Comparison of ENCODE assay signal across 8 mouse cellular contexts in genomic region chr1:38129501-38130267, GRCm38 (mm10). TPM values are rescaled to one million over a fixed set of nuclear protein-coding genes. Genes with fewer than 3 reads are reported as not detected.
DNase-seq lines count a peak whose midpoint lies in the region; ATAC-seq and TF ChIP-seq lines count a peak whose summit lies in the region.

TSS of gene Rev1 (minus strand) at chr1:38129801.

- H3K79me2 ChIP-seq in liver, adult 2 months (ENCODE audit: control insufficient read depth, insufficient read depth, low read length) = peaks cover 20% of the 10 kb centered on the region

- H3K9me3 ChIP-seq in erythroblast, embryonic 14.5 days (ENCODE audit: control insufficient read depth, low read length) = no peaks in the 10 kb centered on the region
- H3K9me3 ChIP-seq in heart, embryonic 12.5 days (replicated peaks) = no peaks in the 10 kb centered on the region
- no peaks in the 10 kb centered on the region for H3K9me3 ChIP-seq in kidney, embryonic 16.5 days (ENCODE audit: low read length)

- H3K4me2 ChIP-seq in heart, embryonic 12.5 days = peak within 1 kb of the TSS; percentile 93
- peak within 1 kb of the TSS; percentile 92 for H3K4me2 ChIP-seq in kidney, embryonic 16.5 days (replicated peaks; ENCODE audit: low read depth, low read length)

- peaks cover 54% of the 10 kb centered on the region for H3K4me1 ChIP-seq in erythroblast, embryonic 14.5 days (ENCODE audit: control insufficient read depth)
- peaks cover 25% of the 10 kb centered on the region for H3K4me1 ChIP-seq in heart, embryonic 12.5 days (replicated peaks)
- peaks cover 23% of the 10 kb centered on the region for H3K4me1 ChIP-seq in kidney, embryonic 16.5 days (ENCODE audit: insufficient read depth, low read length)
- peaks cover 15% of the 10 kb centered on the region for H3K4me1 ChIP-seq in liver, adult 2 months (ENCODE audit: control insufficient read depth, insufficient read depth, low read length)

- peak; percentile 95 for DNase-seq in CD4-positive, CD25-positive, alpha-beta regulatory T cell, adult 2 months (ENCODE audit: low read depth, low spot score)
- peak; percentile 84 for DNase-seq in brain, embryonic 18.5 days (ENCODE audit: low read depth, low spot score)
- peak; percentile 70 for DNase-seq in liver, adult 2 months (ENCODE audit: extremely low read depth, low read depth, low spot score)
- DNase-seq in spleen, postnatal 36 days (ENCODE audit: low spot score in 2 of 2) = peak; percentile 90 to 92

- H3K9ac ChIP-seq in heart, embryonic 12.5 days = peak within 1 kb of the TSS; percentile 94
- H3K9ac ChIP-seq in kidney, embryonic 16.5 days (replicated peaks; ENCODE audit: low read length) = peak within 1 kb of the TSS; percentile 90
- H3K9ac ChIP-seq in liver, adult 2 months (ENCODE audit: low read depth, low read length) = peak within 1 kb of the TSS; percentile 100

- under 1% methylated on average over 98 of the region's 122 CpGs for WGBS in heart, embryonic 12.5 days
- WGBS in kidney, embryonic 16.5 days = 0% methylated on average over 43 of the region's 122 CpGs
- WGBS in liver, adult 2 months = under 1% methylated on average over 113 of the region's 122 CpGs

- no peaks in the 10 kb centered on the region for H3K27me3 ChIP-seq in erythroblast, embryonic 14.5 days (ENCODE audit: control insufficient read depth)
- no peaks in the 10 kb centered on the region for H3K27me3 ChIP-seq in heart, embryonic 12.5 days (replicated peaks)
- H3K27me3 ChIP-seq in kidney, embryonic 16.5 days (ENCODE audit: insufficient read depth, low read length) = no peaks in the 10 kb centered on the region
- no peaks in the 10 kb centered on the region for H3K27me3 ChIP-seq in liver, adult 2 months (ENCODE audit: control insufficient read depth, insufficient read depth, low read length)

- H3K36me3 ChIP-seq in erythroblast, embryonic 14.5 days (ENCODE audit: control insufficient read depth) = peaks cover 14% of the 10 kb centered on the region
- no peaks in the 10 kb centered on the region for H3K36me3 ChIP-seq in heart, embryonic 12.5 days
- H3K36me3 ChIP-seq in kidney, embryonic 16.5 days (ENCODE audit: insufficient read depth, low read length) = no peaks in the 10 kb centered on the region
- no peaks in the 10 kb centered on the region for H3K36me3 ChIP-seq in liver, adult 2 months (ENCODE audit: control insufficient read depth, insufficient read depth, low read length)

- ATAC-seq in heart, embryonic 12.5 days (ENCODE audit: insufficient number of reproducible peaks, low FRiP score) = peak; percentile 96
- peak; percentile 97 for ATAC-seq in kidney, embryonic 16.5 days (ENCODE audit: low FRiP score, low TSS enrichment)
- ATAC-seq in monocyte, adult 5-6 weeks (replicated peaks; ENCODE audit: insufficient number of reproducible peaks, low FRiP score, low TSS enrichment, poor library complexity, severe bottlenecking) = peak; percentile 73

- H3K4me3 ChIP-seq in erythroblast, embryonic 14.5 days (replicated peaks) = peak within 1 kb of the TSS; percentile 94
- peak within 1 kb of the TSS; percentile 87 for H3K4me3 ChIP-seq in heart, embryonic 12.5 days
- H3K4me3 ChIP-seq in kidney, embryonic 16.5 days (ENCODE audit: low read length) = peak within 1 kb of the TSS; percentile 83
- H3K4me3 ChIP-seq in liver, adult 2 months (ENCODE audit: insufficient read depth, low read depth, low read length) = peak within 1 kb of the TSS; percentile 99

- peak; percentile 93 for TF ChIP-seq CTCF in liver, adult 2 months (IDR thresholded peaks at IDR 0.05; ENCODE audit: low read depth, low read length)

- H3K27ac ChIP-seq in heart, embryonic 12.5 days (ENCODE audit: poor library complexity, severe bottlenecking) = peak within 1 kb of the TSS; percentile 89
- H3K27ac ChIP-seq in kidney, embryonic 16.5 days (ENCODE audit: low read length) = peak within 1 kb of the TSS; percentile 86
- peak within 1 kb of the TSS; percentile 97 for H3K27ac ChIP-seq in liver, adult 2 months (replicated peaks; ENCODE audit: insufficient read depth, low read depth, low read length)

- TF ChIP-seq POLR2A in liver, adult 2 months (IDR thresholded peaks at IDR 0.05; ENCODE audit: extremely low read depth, insufficient read depth, low read length) = 0 out of 2 replicates have a peak, but pooled peaks have one; percentile 46

RNA-seq across cellular contexts. Expression of gene Rev1, which starts in this region (rescaled TPM):
- 0.21 and 0.33 TPM in 2 replicates for polyA plus RNA-seq in erythroblast, embryonic 14.5 days (2012)
- 30.6 and 31.1 TPM in 2 replicates for polyA plus RNA-seq in heart, embryonic 12.5 days (2016; fragmentation: Nextera tagmentation; extraction: Ambion mirVana)
- 18.2 and 22.8 TPM in 2 replicates for polyA plus RNA-seq in kidney, embryonic 16.5 days (2015; fragmentation: Nextera tagmentation; extraction: Ambion mirVana)
- total RNA-seq in liver, adult 2 months (2014; rRNA removed) = 18.3 and 20.1 TPM in 2 replicates
- polyA plus RNA-seq in liver, adult 2 months (2012; rRNA removed) = 4.1 and 6.9 TPM in 2 replicates
- 15.8 to 26.1 TPM (median 17.2 TPM) in 3 replicates for total RNA-seq in monocyte, adult 5-6 weeks (2017)

Comparison
In these comparisons a context has a peak if more than half of its experiments do, and no peak if none do; other contexts are left out.
1. Peak in every context shown above with its lines: DNase-seq, ATAC-seq, H3K4me3 ChIP-seq and H3K27ac ChIP-seq.